Mouse (Mus musculus) thymus, adult 2 months (tissue): ENCODE measurements at regions not wholly inside any gene's neighbourhood (a gene's known extent, or its start where the extent isn't known, plus 50 kb on each side); places are given as distances from the start of the nearest gene placed in this dataset.

Experiments
- DNase-seq: peaks from one replicate; pipeline ENCODE4 v3.0.0; 2021
- H3K27ac ChIP-seq: fragments of 200-500 bp; 2 replicates; pipeline ENCODE4 v1.5.1; 2012; ENCODE audit warnings: low read length, control low read depth; ENCODE audit not compliant: control insufficient read depth, insufficient read depth
- H3K27me3 ChIP-seq: fragments of 200-500 bp; 2 replicates; pipeline ENCODE4 v1.6.1; 2012; ENCODE audit warnings: mild to moderate bottlenecking, low read length, moderate library complexity, mixed read lengths; ENCODE audit not compliant: control insufficient read depth, insufficient read depth
- H3K36me3 ChIP-seq: fragments of 200-500 bp; 2 replicates; pipeline ENCODE4 v1.6.1; 2012; ENCODE audit warnings: mild to moderate bottlenecking, low read length, moderate library complexity; ENCODE audit not compliant: control insufficient read depth, insufficient read depth
- H3K4me1 ChIP-seq: fragments of 200-500 bp; replicated peaks from 2 replicates; pipeline ENCODE4 v1.6.1; 2012; ENCODE audit warnings: low read length; ENCODE audit not compliant: control insufficient read depth, insufficient read depth
- H3K4me3 ChIP-seq: fragments of 200-500 bp; 2 replicates; pipeline ENCODE4 v1.5.1; 2012; ENCODE audit warnings: mild to moderate bottlenecking, low read length, control low read depth, moderate library complexity; ENCODE audit not compliant: control insufficient read depth, insufficient read depth
- CTCF ChIP-seq: fragments of 200-500 bp; IDR thresholded peaks from 2 replicates; pipeline ENCODE4 v1.5.1; 2012; ENCODE audit warnings: mild to moderate bottlenecking, control low read depth, low read length, moderate library complexity, borderline replicate concordance; ENCODE audit not compliant: control insufficient read depth, poor library complexity, insufficient read depth; ENCODE audit errors: extremely low read depth
- POLR2A ChIP-seq: fragments of 200-500 bp; IDR thresholded peaks from 2 replicates; pipeline ENCODE4 v1.6.1; 2012; ENCODE audit warnings: mild to moderate bottlenecking, low read length, control low read depth, moderate library complexity; ENCODE audit not compliant: control insufficient read depth, poor library complexity, insufficient read depth; ENCODE audit errors: extremely low read depth
- WGBS: fragments of 180-500 bp; shearing (Covaris S2); methylation state at CpG from one replicate; pipeline ENCODE4 v1.1.7; 2018; 5-methylcytosine and 5-hydroxymethylcytosine counted together

- H3K4me3 ChIP-seq = no peak overlapping the region
- H3K27ac ChIP-seq = peak overlapping the region; percentile 89
- 6% methylated on average over 6 of the region's 6 CpGs for WGBS
- no peak for TF ChIP-seq POLR2A
- TF ChIP-seq CTCF = no peak
- no peaks in the 10 kb centered on the region for H3K36me3 ChIP-seq
- peaks cover 69% of the 10 kb centered on the region for H3K4me1 ChIP-seq
- no peaks in the 10 kb centered on the region for H3K27me3 ChIP-seq
- no peak for DNase-seq
These were observed 125.5 kb downstream of the Ets2 start for GRCm38 (mm10) chr16:95827402-95827737.

- peaks cover 69% of the 10 kb centered on the region for H3K4me1 ChIP-seq
- DNase-seq = no peak
- H3K4me3 ChIP-seq = no peak overlapping the region
- no peaks in the 10 kb centered on the region for H3K27me3 ChIP-seq
- H3K27ac ChIP-seq = peak overlapping the region; percentile 89
- H3K36me3 ChIP-seq = no peaks in the 10 kb centered on the region
- 51% methylated on average over 5 of the region's 5 CpGs for WGBS
- TF ChIP-seq CTCF = no peak
- no peak for TF ChIP-seq POLR2A
These were observed 125.0 kb downstream of the Ets2 start for GRCm38 (mm10) chr16:95826681-95827401.

GRCm38 (mm10) chr16:95825723-95826122 is 123.8 kb downstream of the Ets2 start:
- DNase-seq = no peak
- Histone ChIP-seq H3K4me3 (no peak overlapping the region), H3K27me3 (no peaks in the 10 kb centered on the region), H3K27ac (no peak overlapping the region; the same call in none of the 2 replicates), H3K36me3 (no peaks in the 10 kb centered on the region), H3K4me1 (peaks cover 66% of the 10 kb centered on the region)
- no peak for TF ChIP-seq CTCF
- TF ChIP-seq POLR2A = no peak
- WGBS = 65% methylated on average over 5 of the region's 5 CpGs

DNA sequence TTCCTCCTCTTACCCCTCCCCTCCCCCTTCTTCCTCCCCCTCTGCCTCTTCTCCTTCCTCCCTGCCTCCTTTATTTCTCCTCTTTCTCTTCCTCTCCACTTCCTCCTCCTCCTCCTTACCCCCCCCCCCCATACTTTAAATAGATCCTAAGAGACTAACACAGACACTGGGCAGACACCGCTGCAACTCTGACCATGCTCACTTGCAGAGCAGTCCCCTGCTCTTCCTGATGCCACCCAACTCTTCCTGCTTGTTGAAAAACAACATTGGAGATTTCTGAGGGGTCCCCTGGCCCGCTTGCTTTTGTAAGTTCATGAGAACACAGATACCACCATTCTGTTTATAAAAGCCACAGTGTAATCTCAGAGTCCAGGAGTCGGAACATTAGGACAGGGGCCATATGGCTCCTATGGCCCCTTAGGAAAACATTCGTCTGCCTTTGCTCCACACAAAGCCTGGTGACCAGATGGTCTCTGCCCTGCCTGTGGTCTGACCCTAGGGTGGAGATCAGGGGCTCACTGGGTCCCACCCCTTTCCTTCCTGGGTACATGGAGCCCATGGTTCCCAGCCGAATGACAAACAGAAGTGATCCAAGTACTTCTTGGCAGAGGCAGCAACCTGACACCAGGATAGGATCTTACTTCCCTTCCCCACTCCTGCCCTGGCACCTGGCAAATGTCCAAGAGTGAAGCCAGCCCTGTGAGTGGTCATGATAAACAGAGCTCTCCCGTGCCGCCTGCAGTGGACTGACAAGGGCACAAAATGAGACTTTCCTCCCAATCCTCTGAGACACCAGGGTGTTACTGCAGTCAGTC is 123.1 kb downstream of the Ets2 start:
- H3K4me1 ChIP-seq = peaks cover 67% of the 10 kb centered on the region
- no peaks in the 10 kb centered on the region for H3K27me3 ChIP-seq
- no peak for DNase-seq
- no peaks in the 10 kb centered on the region for H3K36me3 ChIP-seq
- peak overlapping the region; percentile 74 for H3K27ac ChIP-seq
- no peak overlapping the region for H3K4me3 ChIP-seq
- no peak for TF ChIP-seq POLR2A
- no peak for TF ChIP-seq CTCF
- 36% methylated on average over 7 of the region's 7 CpGs for WGBS

DNA sequence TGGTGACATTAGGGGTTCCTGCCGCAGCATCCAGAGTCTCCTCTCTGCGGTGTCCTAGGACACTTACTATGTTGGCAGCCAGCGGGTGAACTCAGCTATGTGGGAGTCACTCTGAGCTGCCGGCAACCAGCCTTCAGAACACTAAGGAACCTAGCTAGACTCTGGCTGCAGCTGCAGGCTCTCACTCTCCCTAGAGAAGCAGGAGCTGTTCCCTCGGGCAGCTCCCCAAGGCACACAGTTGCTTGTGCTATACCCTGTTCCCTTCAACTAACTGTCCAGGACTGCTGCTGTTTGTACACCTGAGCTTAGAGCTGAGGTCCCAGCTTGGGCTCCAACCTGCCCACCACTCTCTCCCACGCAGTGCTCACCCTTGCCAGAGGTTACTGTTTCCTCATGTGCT is 121.9 kb downstream of the Ets2 start:
- DNase-seq = no peak
- H3K4me1 ChIP-seq = peaks cover 60% of the 10 kb centered on the region
- H3K36me3 ChIP-seq = no peaks in the 10 kb centered on the region
- H3K27me3 ChIP-seq = no peaks in the 10 kb centered on the region
- no peak overlapping the region for H3K4me3 ChIP-seq
- peak overlapping the region; percentile 79 for H3K27ac ChIP-seq
- TF ChIP-seq CTCF (no peak), POLR2A (no peak)
- WGBS = 76% methylated on average over 6 of the region's 6 CpGs

DNA sequence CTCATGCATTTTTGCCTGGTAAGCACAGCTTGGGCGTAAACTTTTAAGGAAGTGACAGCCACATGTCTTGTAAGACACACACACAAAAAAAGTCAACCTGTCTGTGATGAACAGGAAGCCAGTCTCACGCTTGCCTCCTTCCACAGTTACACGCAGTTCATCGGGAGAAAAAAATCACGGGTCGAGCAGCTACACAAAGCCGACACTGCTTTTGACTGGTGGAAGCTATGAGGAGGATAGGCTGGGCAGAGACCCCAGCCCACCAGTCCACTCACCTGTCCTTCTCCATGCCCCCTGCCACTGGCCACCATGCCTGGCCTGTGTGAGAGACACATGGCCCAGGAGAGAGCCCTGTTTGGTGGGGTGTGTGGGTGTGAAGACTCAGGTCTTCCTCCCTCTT is 119.2 kb downstream of the Ets2 start:
- H3K27me3 ChIP-seq = no peaks in the 10 kb centered on the region
- WGBS = 8% methylated on average over 7 of the region's 7 CpGs
- peak; percentile 45 for DNase-seq
- no peaks in the 10 kb centered on the region for H3K36me3 ChIP-seq
- no peak overlapping the region for H3K4me3 ChIP-seq
- peaks cover 62% of the 10 kb centered on the region for H3K4me1 ChIP-seq
- peak overlapping the region; percentile 77 for H3K27ac ChIP-seq
- TF ChIP-seq CTCF (no peak), POLR2A (no peak)

DNA sequence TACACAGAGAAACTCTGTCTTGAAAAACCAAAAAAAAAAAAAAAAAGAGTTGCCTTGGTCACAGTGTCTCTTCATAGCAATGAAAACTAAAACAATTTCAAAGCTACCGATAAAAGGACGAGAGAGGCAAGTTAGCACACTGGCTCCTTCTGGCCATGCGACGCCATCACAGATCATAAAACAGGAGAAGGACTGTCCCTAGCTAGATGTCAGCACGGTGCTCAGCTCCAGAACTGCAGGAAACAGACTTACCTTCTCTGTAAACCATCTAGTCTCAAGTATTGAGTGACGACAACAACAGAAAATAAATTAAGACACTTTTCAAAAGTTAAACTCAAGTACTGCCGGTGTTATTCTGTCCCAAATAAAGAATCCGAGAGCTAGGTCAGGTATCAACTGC is 118.7 kb downstream of the Ets2 start:
- DNase-seq = no peak
- 71% methylated on average over 8 of the region's 8 CpGs for WGBS
- no peak for TF ChIP-seq CTCF
- TF ChIP-seq POLR2A = no peak

More for the DNA sequence above, 118.7 kb downstream of the Ets2 start:
- no peak overlapping the region for H3K4me3 ChIP-seq
- H3K27ac ChIP-seq = peak overlapping the region; percentile 77
- H3K27me3 ChIP-seq = no peaks in the 10 kb centered on the region
- H3K36me3 ChIP-seq = no peaks in the 10 kb centered on the region
- H3K4me1 ChIP-seq = peaks cover 65% of the 10 kb centered on the region
